Mouse (Mus musculus): ENCODE results near the gene Foxq1. TPM values are rescaled to one million over a fixed set of nuclear protein-coding genes. Genes with fewer than 3 reads are reported as not detected.

Gene Foxq1
- polyA plus RNA-seq, 1 experiment from 2014 or later = 8.9 TPM

GRCm38 (mm10) chr13:31543021-31543420 lies 12.9 kb upstream of the Foxq1 start:
- Histone ChIP-seq H3K4me1 (ENCODE audit: control insufficient read depth, insufficient read depth, low read length) (no peaks in the 10 kb centered on the region), H3K4me2 (ENCODE audit: low read depth, low read length) (no peak overlapping the region), H3K9ac (ENCODE audit: low read length) (no peak overlapping the region), H3K27me3 (ENCODE audit: control insufficient read depth, insufficient read depth, low read length) (no peaks in the 10 kb centered on the region), H3K4me3 (replicated peaks; ENCODE audit: low read length) (no peak overlapping the region), H3K36me3 (ENCODE audit: control insufficient read depth, insufficient read depth, low read length) (no peaks in the 10 kb centered on the region), H3K9me3 (replicated peaks; ENCODE audit: control insufficient read depth, low read length) (no peaks in the 10 kb centered on the region), H3K27ac (ENCODE audit: low read length) (no peak overlapping the region)
- no peak for ATAC-seq (ENCODE audit: insufficient read depth, low FRiP score)
- 88% methylated on average over 5 of the region's 5 CpGs for WGBS

- Histone ChIP-seq H3K27me3 (ENCODE audit: control insufficient read depth, insufficient read depth, low read length) (no peaks in the 10 kb centered on the region), H3K4me1 (ENCODE audit: control insufficient read depth, insufficient read depth, low read length) (no peaks in the 10 kb centered on the region), H3K36me3 (ENCODE audit: control insufficient read depth, insufficient read depth, low read length) (no peaks in the 10 kb centered on the region), H3K4me2 (ENCODE audit: low read depth, low read length) (0 out of 2 replicates have a peak overlapping the region, but pooled peaks have one; percentile 4), H3K4me3 (replicated peaks; ENCODE audit: low read length) (no peak overlapping the region), H3K9ac (ENCODE audit: low read length) (no peak overlapping the region), H3K9me3 (replicated peaks; ENCODE audit: control insufficient read depth, low read length) (no peaks in the 10 kb centered on the region), H3K27ac (ENCODE audit: low read length) (peak overlapping the region; percentile 58)
- ATAC-seq (ENCODE audit: insufficient read depth, low FRiP score) = peak; percentile 26; the same call in 1 of the 2 replicates
- 63% methylated on average over 2 of the region's 2 CpGs for WGBS
Observed at GRCm38 (mm10) chr13:31546784-31547183, 9.2 kb upstream of the Foxq1 start.

- Histone ChIP-seq H3K9me3 (replicated peaks; ENCODE audit: control insufficient read depth, low read length) (no peaks in the 10 kb centered on the region), H3K4me3 (replicated peaks; ENCODE audit: low read length) (no peak overlapping the region), H3K36me3 (ENCODE audit: control insufficient read depth, insufficient read depth, low read length) (no peaks in the 10 kb centered on the region), H3K4me1 (ENCODE audit: control insufficient read depth, insufficient read depth, low read length) (no peaks in the 10 kb centered on the region), H3K9ac (ENCODE audit: low read length) (no peak overlapping the region), H3K27me3 (ENCODE audit: control insufficient read depth, insufficient read depth, low read length) (no peaks in the 10 kb centered on the region), H3K27ac (ENCODE audit: low read length) (peak overlapping the region; percentile 58), H3K4me2 (ENCODE audit: low read depth, low read length) (peak overlapping the region; percentile 4; the same call in 1 of the 2 replicates)
- 55% methylated on average over 3 of the region's 3 CpGs for WGBS
- ATAC-seq (ENCODE audit: insufficient read depth, low FRiP score) = peak; percentile 17; the same call in 1 of the 2 replicates
Observed at GRCm38 (mm10) chr13:31547204-31547603, 8.7 kb upstream of the Foxq1 start.

- H3K4me2 ChIP-seq (ENCODE audit: low read depth, low read length) = no peak overlapping the region
- no peaks in the 10 kb centered on the region for H3K4me1 ChIP-seq (ENCODE audit: control insufficient read depth, insufficient read depth, low read length)
- H3K27me3 ChIP-seq (ENCODE audit: control insufficient read depth, insufficient read depth, low read length) = no peaks in the 10 kb centered on the region
- no peaks in the 10 kb centered on the region for H3K9me3 ChIP-seq (replicated peaks; ENCODE audit: control insufficient read depth, low read length)
- peak; percentile 97 for ATAC-seq (ENCODE audit: insufficient read depth, low FRiP score)
- H3K9ac ChIP-seq (ENCODE audit: low read length) = no peak overlapping the region
- H3K27ac ChIP-seq (ENCODE audit: low read length) = peak overlapping the region; percentile 58
- no peak overlapping the region for H3K4me3 ChIP-seq (replicated peaks; ENCODE audit: low read length)
- H3K36me3 ChIP-seq (ENCODE audit: control insufficient read depth, insufficient read depth, low read length) = no peaks in the 10 kb centered on the region
- 61% methylated on average over 9 of the region's 9 CpGs for WGBS
Observed at GRCm38 (mm10) chr13:31547610-31548009, 8.3 kb upstream of the Foxq1 start.

GRCm38 (mm10) chr13:31556964-31557767 lies 1.2 kb downstream of the Foxq1 start:
- Histone ChIP-seq H3K27me3 (ENCODE audit: control insufficient read depth, insufficient read depth, low read length) (peaks cover 32% of the 10 kb centered on the region), H3K27ac (ENCODE audit: low read length) (peak overlapping the region; percentile 94), H3K9ac (ENCODE audit: low read length) (peak overlapping the region; percentile 88), H3K4me1 (ENCODE audit: control insufficient read depth, insufficient read depth, low read length) (peaks cover 11% of the 10 kb centered on the region), H3K4me2 (ENCODE audit: low read depth, low read length) (peak overlapping the region; percentile 95), H3K4me3 (replicated peaks; ENCODE audit: low read length) (peak overlapping the region; percentile 67), H3K9me3 (replicated peaks; ENCODE audit: control insufficient read depth, low read length) (no peaks in the 10 kb centered on the region), H3K36me3 (ENCODE audit: control insufficient read depth, insufficient read depth, low read length) (no peaks in the 10 kb centered on the region)
- 19% methylated on average over 24 of the region's 24 CpGs for WGBS
- no peak for ATAC-seq (ENCODE audit: insufficient read depth, low FRiP score)

- peak overlapping the region; percentile 94 for H3K27ac ChIP-seq (ENCODE audit: low read length)
- no peaks in the 10 kb centered on the region for H3K9me3 ChIP-seq (replicated peaks; ENCODE audit: control insufficient read depth, low read length)
- peak overlapping the region; percentile 88 for H3K9ac ChIP-seq (ENCODE audit: low read length)
- H3K4me1 ChIP-seq (ENCODE audit: control insufficient read depth, insufficient read depth, low read length) = peaks cover 11% of the 10 kb centered on the region
- H3K4me2 ChIP-seq (ENCODE audit: low read depth, low read length) = peak overlapping the region; percentile 95
- ATAC-seq (ENCODE audit: insufficient read depth, low FRiP score) = peak; percentile 92
- no peaks in the 10 kb centered on the region for H3K36me3 ChIP-seq (ENCODE audit: control insufficient read depth, insufficient read depth, low read length)
- H3K27me3 ChIP-seq (ENCODE audit: control insufficient read depth, insufficient read depth, low read length) = peaks cover 32% of the 10 kb centered on the region
- WGBS = under 1% methylated on average over 73 of the region's 73 CpGs
- peak overlapping the region; percentile 67 for H3K4me3 ChIP-seq (replicated peaks; ENCODE audit: low read length)
Observed at GRCm38 (mm10) chr13:31557768-31558520, 2.0 kb downstream of the Foxq1 start.

GRCm38 (mm10) chr13:31558521-31559418 lies 2.8 kb downstream of the Foxq1 start, which contains the start of gene A530084C06Rik:
Gene A530084C06Rik, minus strand, starts transcription at chr13:31559333.
- no peaks in the 10 kb centered on the region for H3K9me3 ChIP-seq (replicated peaks; ENCODE audit: control insufficient read depth, low read length)
- H3K27ac ChIP-seq (ENCODE audit: low read length) = peak within 1 kb of the TSS; percentile 94
- WGBS = 0% methylated on average over 87 of the region's 88 CpGs
- H3K9ac ChIP-seq (ENCODE audit: low read length) = peak within 1 kb of the TSS; percentile 88
- H3K4me1 ChIP-seq (ENCODE audit: control insufficient read depth, insufficient read depth, low read length) = peaks cover 11% of the 10 kb centered on the region
- peak within 1 kb of the TSS; percentile 67 for H3K4me3 ChIP-seq (replicated peaks; ENCODE audit: low read length)
- no peaks in the 10 kb centered on the region for H3K36me3 ChIP-seq (ENCODE audit: control insufficient read depth, insufficient read depth, low read length)
- ATAC-seq (ENCODE audit: insufficient read depth, low FRiP score) = peak; percentile 12
- H3K4me2 ChIP-seq (ENCODE audit: low read depth, low read length) = peak within 1 kb of the TSS; percentile 95
- peaks cover 32% of the 10 kb centered on the region for H3K27me3 ChIP-seq (ENCODE audit: control insufficient read depth, insufficient read depth, low read length)

- Histone ChIP-seq H3K4me3 (replicated peaks; ENCODE audit: low read length) (peak overlapping the region; percentile 67), H3K9ac (ENCODE audit: low read length) (peak overlapping the region; percentile 88), H3K4me1 (ENCODE audit: control insufficient read depth, insufficient read depth, low read length) (peaks cover 11% of the 10 kb centered on the region), H3K27me3 (ENCODE audit: control insufficient read depth, insufficient read depth, low read length) (peaks cover 32% of the 10 kb centered on the region), H3K4me2 (ENCODE audit: low read depth, low read length) (peak overlapping the region; percentile 95), H3K36me3 (ENCODE audit: control insufficient read depth, insufficient read depth, low read length) (no peaks in the 10 kb centered on the region), H3K27ac (ENCODE audit: low read length) (peak overlapping the region; percentile 94), H3K9me3 (replicated peaks; ENCODE audit: control insufficient read depth, low read length) (no peaks in the 10 kb centered on the region)
- ATAC-seq (ENCODE audit: insufficient read depth, low FRiP score) = peak; percentile 35; the same call in 1 of the 2 replicates
- WGBS = under 1% methylated on average over 87 of the region's 92 CpGs
Observed at GRCm38 (mm10) chr13:31559419-31560144, 3.6 kb downstream of the Foxq1 start.
